Mouse (Mus musculus) CH12.LX (cell line): Measurements from ENCODE around the gene Gm20481. TPM values are rescaled to one million over a fixed set of nuclear protein-coding genes. Genes with fewer than 3 reads are reported as not detected.

Experiments
- DNase-seq: peaks from one replicate; pipeline ENCODE4 v3.0.0-alpha.2; 2013; ENCODE audit errors: extremely low read depth
- H3K27ac ChIP-seq: 2 replicates; pipeline ENCODE4 v1.5.1; 2012; ENCODE audit warnings: low read depth, mild to moderate bottlenecking, control low read depth, moderate library complexity; ENCODE audit not compliant: insufficient read depth
- H3K27me3 ChIP-seq: replicated peaks from 2 replicates; pipeline ENCODE3; 2012; ENCODE audit warnings: inconsistent platforms
- H3K36me3 ChIP-seq, 2 experiments: replicated peaks in 1 of 2; 2 replicates each; pipeline versions ENCODE3 to v1.6.1; 2012; ENCODE audit warnings: inconsistent platforms in 1 of 2, low read length in 1 of 2, mild to moderate bottlenecking in 1 of 2, mixed read lengths in 1 of 2, moderate library complexity in 1 of 2; ENCODE audit not compliant: control insufficient read depth in 1 of 2, insufficient read depth in 1 of 2
- H3K4me1 ChIP-seq, 2 experiments: 2 replicates each; pipeline ENCODE4 v1.6.1; 2012; ENCODE audit warnings: inconsistent platforms in 1 of 2, moderate library complexity in 1 of 2; ENCODE audit not compliant: insufficient read depth in 2 of 2, control insufficient read depth in 1 of 2
- H3K4me2 ChIP-seq: 2 replicates; pipeline ENCODE4 v1.6.1; 2012; ENCODE audit warnings: low read depth, mild to moderate bottlenecking, control low read depth; ENCODE audit not compliant: poor library complexity, insufficient read depth, severe bottlenecking
- H3K4me3 ChIP-seq, 3 experiments: fragments of 150-350 bp in 1 of 3; sonication (generic) in 1 of 3; replicated peaks in 1 of 3; 2 replicates each; pipeline versions ENCODE3 to v1.5.1; 2011 to 2012; ENCODE audit warnings: low read depth in 2 of 3, low read length in 2 of 3, mild to moderate bottlenecking in 2 of 3, moderate library complexity in 2 of 3, control low read depth in 1 of 3, improper control_type of control experiment in 1 of 3, inconsistent platforms in 1 of 3, mixed read lengths in 1 of 3; ENCODE audit not compliant: poor library complexity in 1 of 3
- H3K79me2 ChIP-seq: replicated peaks from 2 replicates; pipeline ENCODE4 v1.6.1; 2012; ENCODE audit warnings: mild to moderate bottlenecking, moderate library complexity; ENCODE audit not compliant: control insufficient read depth, poor library complexity, insufficient read depth, severe bottlenecking; ENCODE audit errors: extremely low read depth
- H3K9ac ChIP-seq: 2 replicates; pipeline ENCODE4 v1.6.1; 2012; ENCODE audit warnings: low read depth, mild to moderate bottlenecking, control low read depth, moderate library complexity; ENCODE audit not compliant: insufficient read depth
- H3K9me3 ChIP-seq: replicated peaks from 2 replicates; pipeline ENCODE3; 2012; ENCODE audit warnings: low read length, inconsistent platforms, mixed read lengths
- CHD1 ChIP-seq: IDR thresholded peaks from 2 replicates; pipeline ENCODE4 v1.6.1; 2012; ENCODE audit warnings: low read depth, low read length, improper control_type of control experiment, inconsistent platforms
- CTCF ChIP-seq, 2 experiments: IDR thresholded peaks in 1 of 2; conservative IDR thresholded peaks in 1 of 2; 2 replicates each; pipeline ENCODE4 v1.5.1; 2011 to 2012; ENCODE audit warnings: low read depth in 2 of 2, low read length in 2 of 2, improper control_type of control experiment in 1 of 2, inconsistent platforms in 1 of 2, mild to moderate bottlenecking in 1 of 2, moderate library complexity in 1 of 2
- E2F4 ChIP-seq: IDR thresholded peaks from 2 replicates; pipeline ENCODE4 v1.6.1; 2011; ENCODE audit warnings: low read depth, low read length, improper control_type of control experiment; ENCODE audit not compliant: insufficient replicate concordance
- GABPA ChIP-seq: IDR thresholded peaks from 2 replicates; pipeline ENCODE4 v1.6.1; 2012; ENCODE audit warnings: low read depth, low read length, improper control_type of control experiment, inconsistent platforms; ENCODE audit not compliant: insufficient replicate concordance
- KAT2A ChIP-seq: IDR thresholded peaks from 2 replicates; pipeline ENCODE4 v1.6.1; 2012; ENCODE audit warnings: low read length, improper control_type of control experiment, inconsistent platforms; ENCODE audit not compliant: insufficient replicate concordance
- MAZ ChIP-seq: IDR thresholded peaks from 2 replicates; pipeline ENCODE4 v1.6.1; 2012; ENCODE audit warnings: low read depth, mild to moderate bottlenecking, inconsistent platforms, low read length, improper control_type of control experiment, moderate library complexity
- MEF2A ChIP-seq: IDR thresholded peaks from 2 replicates; pipeline ENCODE4 v1.6.1; 2014; ENCODE audit warnings: low read depth, mild to moderate bottlenecking, inconsistent platforms, low read length, improper control_type of control experiment, borderline replicate concordance
- MXI1 ChIP-seq: IDR thresholded peaks from 2 replicates; pipeline ENCODE4 v1.6.1; 2011; ENCODE audit warnings: mild to moderate bottlenecking, low read depth, low read length, improper control_type of control experiment
- MYC ChIP-seq: IDR thresholded peaks from 2 replicates; pipeline ENCODE4 v1.6.1; 2011; ENCODE audit warnings: low read depth, mild to moderate bottlenecking, improper control_type of control experiment, low read length
- NRF1 ChIP-seq: IDR thresholded peaks from 2 replicates; pipeline ENCODE4 v1.6.1; 2014; ENCODE audit warnings: low read depth, mild to moderate bottlenecking, inconsistent platforms, low read length, improper control_type of control experiment, moderate library complexity
- PAX5 ChIP-seq: IDR thresholded peaks from 2 replicates; pipeline ENCODE4 v1.6.1; 2012; ENCODE audit warnings: low read length, inconsistent platforms, mixed read lengths
- POLR2A ChIP-seq: IDR thresholded peaks from 2 replicates; pipeline ENCODE4 v1.6.1; 2011; ENCODE audit warnings: low read depth, mild to moderate bottlenecking, improper control_type of control experiment, low read length
- POLR2AphosphoS2 ChIP-seq: IDR thresholded peaks from 2 replicates; pipeline ENCODE4 v1.6.1; 2011; ENCODE audit warnings: low read depth, low read length, improper control_type of control experiment
- RAD21 ChIP-seq: IDR thresholded peaks from 2 replicates; pipeline ENCODE4 v1.6.1; 2011; ENCODE audit warnings: low read depth, mild to moderate bottlenecking, low read length, improper control_type of control experiment, moderate library complexity
- SIN3A ChIP-seq: IDR thresholded peaks from 2 replicates; pipeline ENCODE4 v1.6.1; 2012; ENCODE audit warnings: low read length, improper control_type of control experiment, inconsistent platforms
- SMC3 ChIP-seq: IDR thresholded peaks from 2 replicates; pipeline ENCODE4 v1.6.1; 2011; ENCODE audit warnings: low read depth, low read length, improper control_type of control experiment
- USF1 ChIP-seq: IDR thresholded peaks from 2 replicates; pipeline ENCODE4 v1.6.1; 2014; ENCODE audit warnings: low read depth, mild to moderate bottlenecking, inconsistent platforms, low read length, improper control_type of control experiment
- USF2 ChIP-seq: conservative IDR thresholded peaks from 2 replicates; pipeline ENCODE4 v1.6.1; 2011; ENCODE audit warnings: low read depth, low read length, improper control_type of control experiment
- ZKSCAN1 ChIP-seq: IDR thresholded peaks from 2 replicates; pipeline ENCODE4 v1.6.1; 2012; ENCODE audit warnings: low read depth, inconsistent platforms, low read length, improper control_type of control experiment, borderline replicate concordance
- ZMIZ1 ChIP-seq: IDR thresholded peaks from 2 replicates; pipeline ENCODE4 v1.6.1; 2012; ENCODE audit warnings: low read depth, mild to moderate bottlenecking, inconsistent platforms, low read length, improper control_type of control experiment
- dilution Hi-C: fragments of 300-500 bp; cut with MboI; formaldehyde crosslinking; loops from 2 replicates; pipeline ENCODE4 v1.14.3; 2020; ENCODE audit warnings: low sequenced_read_pairs; ENCODE audit not compliant: extremely low pct_unique_long_range_greater_than_20kb, extremely low pct_ligation_motif_present
- in situ Hi-C: fragments of 300-500 bp; cut with MboI; formaldehyde crosslinking; loops from 3 replicates; pipeline ENCODE4 v1.14.3; 2019; ENCODE audit warnings: low sequenced_read_pairs, low pct_ligation_motif_present, low pct_unique_long_range_greater_than_20kb, mixed read lengths
- polyA plus RNA-seq: library from polyadenylated mRNA; unstranded; fragments of >175 nt; gene quantifications from 2 replicates; pipeline ENCODE4 v1.2.1, GENCODE M21; 2012; ENCODE audit warnings: low read depth; ENCODE audit not compliant: insufficient read length
- total RNA-seq, 2 experiments: library from RNA; depleted of rRNA; stranded (reverse); fragments of 300-350 nt in 1 of 2; fragments of >200 nt in 1 of 2; gene quantifications; 2 replicates each; pipeline ENCODE4 v1.2.3; 2012 to 2014

The Gm20481 gene
- total and polyA plus RNA-seq, 3 experiments = not detected

- TF ChIP-seq NRF1 = no peak
- TF ChIP-seq ZKSCAN1 = no peak
- no peak for TF ChIP-seq PAX5
- no peak for TF ChIP-seq ZMIZ1
- TF ChIP-seq USF1 = no peak
- TF ChIP-seq MAZ = no peak
- TF ChIP-seq POLR2A = no peak
- no peak for TF ChIP-seq MEF2A
- no peak for TF ChIP-seq POLR2AphosphoS2
- TF ChIP-seq KAT2A = no peak
- no peak for TF ChIP-seq MYC
- no peak for TF ChIP-seq E2F4
- TF ChIP-seq CHD1 = no peak
- TF ChIP-seq SIN3A = no peak
- TF ChIP-seq MXI1 = no peak
- TF ChIP-seq GABPA = no peak
- TF ChIP-seq USF2 = no peak
- no peak for TF ChIP-seq CTCF (conservative IDR thresholded peaks at IDR 0.05 in 1 of 2, IDR thresholded peaks at IDR 0.05 in 1 of 2; ENCODE audit: low read depth in 2 of 2, low read length in 2 of 2)
- DNase-seq = no peak
- dilution Hi-C loops (no loop called here), in situ Hi-C loops (no loop called here)
- H3K36me3 ChIP-seq = peaks cover 3 to 27% of the 10 kb centered on the region in 2 experiments
- H3K27me3 ChIP-seq = no peaks in the 10 kb centered on the region
- peaks cover 2% of the 10 kb centered on the region for H3K9me3 ChIP-seq
- H3K4me2 ChIP-seq = no peak overlapping the region
- H3K9ac ChIP-seq = no peak overlapping the region
- no peak overlapping the region for H3K4me3 ChIP-seq
- H3K27ac ChIP-seq = no peak overlapping the region
- H3K4me1 ChIP-seq = peaks cover 2 to 16% of the 10 kb centered on the region in 2 experiments; a peak in 3 of 4 replicates
- peaks cover 24% of the 10 kb centered on the region for H3K79me2 ChIP-seq
These were observed 9.9 kb downstream of the Gm20481 start for GRCm38 (mm10) chr17:34979631-34980030.

- Histone ChIP-seq H3K36me3 (peaks cover 14 to 37% of the 10 kb centered on the region in 2 experiments), H3K9me3 (peaks cover 2% of the 10 kb centered on the region), H3K9ac (peak overlapping the region; percentile 90), H3K4me3 (peak overlapping the region; percentile 50 to 95 (median 87)), H3K4me2 (peak overlapping the region; percentile 95), H3K27me3 (no peaks in the 10 kb centered on the region), H3K27ac (no peak overlapping the region), H3K79me2 (peaks cover 24% of the 10 kb centered on the region), H3K4me1 (peaks cover 2 to 24% of the 10 kb centered on the region in 2 experiments; a peak in 3 of 4 replicates)
- DNase-seq = no peak
- in situ Hi-C loops (no loop called here), dilution Hi-C loops (no loop called here)
- peak; percentile 62 for TF ChIP-seq SMC3
- TF ChIP-seq POLR2A = no peak
- peak in 1 of 2 experiments; percentile 74; a peak in 2 of 4 replicates for TF ChIP-seq CTCF (conservative IDR thresholded peaks at IDR 0.05 in 1 of 2, IDR thresholded peaks at IDR 0.05 in 1 of 2; ENCODE audit: low read depth in 2 of 2, low read length in 2 of 2)
- TF ChIP-seq RAD21 = peak; percentile 61
These were observed 10.9 kb downstream of the Gm20481 start for GRCm38 (mm10) chr17:34980655-34981054.
